Mouse (Mus musculus) embryonic facial prominence, embryonic 15.5 days (tissue): ENCODE data around the gene Tmem50a. TPM values are rescaled to one million over a fixed set of nuclear protein-coding genes. Genes with fewer than 3 reads are reported as not detected.

Experiments used
- ATAC-seq: fragments of 200-750 bp; cut with Nextera tagmentation; 2 replicates; pipeline ENCODE4 v1.8.0; 2017; ENCODE audit warnings: low read depth, moderate TSS enrichment; ENCODE audit not compliant: insufficient number of reproducible peaks, low FRiP score, low TSS enrichment
- H3K27ac ChIP-seq: fragments of 300-500 bp; sonication (generic); replicated peaks from 2 replicates; pipeline ENCODE4 v1.5.1; 2015; ENCODE audit warnings: mild to moderate bottlenecking, inconsistent platforms
- H3K27me3 ChIP-seq: fragments of 300-500 bp; sonication (generic); 2 replicates; pipeline ENCODE4 v1.6.1; 2015; ENCODE audit warnings: inconsistent platforms
- H3K36me3 ChIP-seq: fragments of 300-500 bp; sonication (generic); 2 replicates; pipeline ENCODE4 v1.6.1; 2015; ENCODE audit warnings: mild to moderate bottlenecking, inconsistent platforms
- H3K4me1 ChIP-seq: fragments of 300-500 bp; sonication (generic); 2 replicates; pipeline ENCODE4 v1.6.1; 2015; ENCODE audit warnings: inconsistent platforms
- H3K4me2 ChIP-seq: fragments of 300-500 bp; sonication (generic); replicated peaks from 2 replicates; pipeline ENCODE4 v1.6.1; 2015; ENCODE audit warnings: mild to moderate bottlenecking, inconsistent platforms
- H3K4me3 ChIP-seq: fragments of 300-500 bp; sonication (generic); replicated peaks from 2 replicates; pipeline ENCODE4 v1.5.1; 2015; ENCODE audit warnings: mild to moderate bottlenecking, inconsistent platforms
- H3K9ac ChIP-seq: fragments of 300-500 bp; sonication (generic); 2 replicates; pipeline ENCODE4 v1.6.1; 2015; ENCODE audit warnings: inconsistent platforms
- H3K9me3 ChIP-seq: fragments of 300-500 bp; sonication (generic); replicated peaks from 2 replicates; pipeline ENCODE4 v1.6.1; 2016; ENCODE audit warnings: inconsistent platforms
- WGBS: fragments of 180-500 bp; shearing (Covaris S2); methylation state at CpG from one replicate; pipeline ENCODE4 v1.1.7; 2015; 5-methylcytosine and 5-hydroxymethylcytosine counted together
- polyA plus RNA-seq: library from polyadenylated mRNA; unstranded; fragments of >200 nt; fragmentation: Nextera tagmentation; extraction: Ambion mirVana; gene quantifications from 2 replicates; pipeline ENCODE4 v1.2.1, GENCODE M21; 2015

Gene Tmem50a
- polyA plus RNA-seq, 1 experiment from 2014 or later: 193 TPM

- no peaks in the 10 kb centered on the region for H3K27me3 ChIP-seq
- ATAC-seq: no peak
- 85% methylated on average over 4 of the region's 4 CpGs for WGBS
Measured at GRCm38 (mm10) chr4:134858494-134858893, 56.3 kb downstream of the Tmem50a start.

GRCm38 (mm10) chr4:134856501-134856900 lies 58.3 kb downstream of the Tmem50a start:
- WGBS: 23% methylated on average over 5 of the region's 5 CpGs
- no peaks in the 10 kb centered on the region for H3K36me3 ChIP-seq
- H3K27me3 ChIP-seq: no peaks in the 10 kb centered on the region
- peaks cover 24% of the 10 kb centered on the region for H3K4me1 ChIP-seq
- H3K9ac ChIP-seq: no peak overlapping the region
- H3K9me3 ChIP-seq: no peaks in the 10 kb centered on the region
- ATAC-seq: no peak
- peak overlapping the region; percentile 2; the same call in 1 of the 2 replicates for H3K4me2 ChIP-seq
- H3K4me3 ChIP-seq: no peak overlapping the region
- H3K27ac ChIP-seq: peak overlapping the region; percentile 96

More at GRCm38 (mm10) chr4:134858494-134858893, 56.3 kb downstream of the Tmem50a start:
- Histone ChIP-seq H3K9ac (no peak overlapping the region), H3K4me1 (peaks cover 17% of the 10 kb centered on the region), H3K4me3 (no peak overlapping the region), H3K4me2 (no peak overlapping the region), H3K27ac (no peak overlapping the region), H3K36me3 (no peaks in the 10 kb centered on the region), H3K9me3 (no peaks in the 10 kb centered on the region)

- ATAC-seq: no peak
- Histone ChIP-seq H3K4me1 (peaks cover 28% of the 10 kb centered on the region), H3K36me3 (no peaks in the 10 kb centered on the region), H3K9me3 (no peaks in the 10 kb centered on the region), H3K9ac (no peak overlapping the region), H3K4me3 (no peak overlapping the region), H3K27ac (peak overlapping the region; percentile 96), H3K4me2 (peak overlapping the region; percentile 2; the same call in 1 of the 2 replicates), H3K27me3 (no peaks in the 10 kb centered on the region)
- 39% methylated on average over 5 of the region's 5 CpGs for WGBS
Measured at GRCm38 (mm10) chr4:134856056-134856455, 58.8 kb downstream of the Tmem50a start.

GRCm38 (mm10) chr4:134855371-134855770 lies 59.5 kb downstream of the Tmem50a start:
- H3K27ac ChIP-seq: peak overlapping the region; percentile 96
- 38% methylated on average over 3 of the region's 3 CpGs for WGBS
- no peak for ATAC-seq

GRCm38 (mm10) chr4:134853637-134854485 lies 61.0 kb downstream of the Tmem50a start:
- WGBS: under 1% methylated on average over 90 of the region's 91 CpGs
- peaks cover 30% of the 10 kb centered on the region for H3K4me1 ChIP-seq
- H3K36me3 ChIP-seq: no peaks in the 10 kb centered on the region
- peak overlapping the region; percentile 99 for H3K4me3 ChIP-seq
- peak overlapping the region; percentile 64 for H3K4me2 ChIP-seq
- ATAC-seq: peak; percentile 93
- peak overlapping the region; percentile 96 for H3K27ac ChIP-seq
- H3K9me3 ChIP-seq: no peaks in the 10 kb centered on the region
- H3K27me3 ChIP-seq: no peaks in the 10 kb centered on the region
- peak overlapping the region; percentile 48 for H3K9ac ChIP-seq

More at GRCm38 (mm10) chr4:134855371-134855770, 59.5 kb downstream of the Tmem50a start:
- Histone ChIP-seq H3K4me1 (peaks cover 30% of the 10 kb centered on the region), H3K4me3 (no peak overlapping the region), H3K9me3 (no peaks in the 10 kb centered on the region), H3K36me3 (no peaks in the 10 kb centered on the region), H3K27me3 (no peaks in the 10 kb centered on the region), H3K4me2 (no peak overlapping the region), H3K9ac (no peak overlapping the region)

GRCm38 (mm10) chr4:134853259-134853636 lies 61.6 kb downstream of the Tmem50a start, which contains the start of gene Maco1:
Maco1 (minus strand) TSS chr4:134853345.
- Histone ChIP-seq H3K9me3 (no peaks in the 10 kb centered on the region), H3K9ac (peak within 1 kb of the TSS; percentile 81), H3K4me2 (peak within 1 kb of the TSS; percentile 64), H3K4me3 (peak within 1 kb of the TSS; percentile 99), H3K27me3 (no peaks in the 10 kb centered on the region), H3K4me1 (peaks cover 33% of the 10 kb centered on the region), H3K36me3 (no peaks in the 10 kb centered on the region), H3K27ac (peak within 1 kb of the TSS; percentile 96)
- WGBS: under 1% methylated on average over 38 of the region's 38 CpGs
- ATAC-seq: peak; percentile 97

- ATAC-seq: peak; percentile 36; the same call in 1 of the 2 replicates
- Histone ChIP-seq H3K9me3 (no peaks in the 10 kb centered on the region), H3K4me1 (peaks cover 34% of the 10 kb centered on the region), H3K4me3 (peak overlapping the region; percentile 99), H3K4me2 (peak overlapping the region; percentile 64), H3K27ac (peak overlapping the region; percentile 96), H3K27me3 (no peaks in the 10 kb centered on the region), H3K36me3 (no peaks in the 10 kb centered on the region), H3K9ac (peak overlapping the region; percentile 81)
- whole genome bisulfite sequencing: under 1% methylated on average over 102 of the region's 106 CpGs
Measured at GRCm38 (mm10) chr4:134852438-134853255, 62.2 kb downstream of the Tmem50a start.

GRCm38 (mm10) chr4:134851876-134852275 lies 62.9 kb downstream of the Tmem50a start:
- WGBS: 10% methylated on average over 14 of the region's 14 CpGs
- Histone ChIP-seq H3K4me2 (peak overlapping the region; percentile 64), H3K27ac (peak overlapping the region; percentile 13; the same call in 1 of the 2 replicates)

GRCm38 (mm10) chr4:134851236-134851635 lies 63.6 kb downstream of the Tmem50a start:
- no peaks in the 10 kb centered on the region for H3K36me3 ChIP-seq
- H3K27ac ChIP-seq: no peak overlapping the region
- no peaks in the 10 kb centered on the region for H3K9me3 ChIP-seq
- peaks cover 34% of the 10 kb centered on the region for H3K4me1 ChIP-seq
- peak overlapping the region; percentile 64 for H3K4me2 ChIP-seq
- no peak for ATAC-seq
- H3K4me3 ChIP-seq: peak overlapping the region; percentile 99
- no peaks in the 10 kb centered on the region for H3K27me3 ChIP-seq
- WGBS: 50% methylated on average over 2 of the region's 2 CpGs
- no peak overlapping the region for H3K9ac ChIP-seq

More at GRCm38 (mm10) chr4:134851876-134852275, 62.9 kb downstream of the Tmem50a start:
- H3K9ac ChIP-seq: peak overlapping the region; percentile 81
- H3K36me3 ChIP-seq: no peaks in the 10 kb centered on the region
- no peaks in the 10 kb centered on the region for H3K27me3 ChIP-seq
- peaks cover 35% of the 10 kb centered on the region for H3K4me1 ChIP-seq
- no peaks in the 10 kb centered on the region for H3K9me3 ChIP-seq
- no peak for ATAC-seq
- H3K4me3 ChIP-seq: peak overlapping the region; percentile 99

GRCm38 (mm10) chr4:134850551-134850950 lies 64.3 kb downstream of the Tmem50a start:
- no peak overlapping the region for H3K27ac ChIP-seq
- no peak overlapping the region for H3K4me3 ChIP-seq
- no peak for ATAC-seq
- WGBS: 58% methylated on average over 4 of the region's 4 CpGs
- 0 out of 2 replicates have a peak overlapping the region, but pooled peaks have one; percentile 15 for H3K4me2 ChIP-seq
- H3K36me3 ChIP-seq: no peaks in the 10 kb centered on the region
- no peaks in the 10 kb centered on the region for H3K9me3 ChIP-seq
- no peaks in the 10 kb centered on the region for H3K27me3 ChIP-seq
- H3K9ac ChIP-seq: no peak overlapping the region
- peaks cover 32% of the 10 kb centered on the region for H3K4me1 ChIP-seq
